Mouse (Mus musculus) small intestine, adult 2 months (tissue): Measurements from ENCODE around the gene Dnajb8. TPM values are rescaled to one million over a fixed set of nuclear protein-coding genes. Genes with fewer than 3 reads are reported as not detected.

ENCODE experiments used
- H3K27ac ChIP-seq: fragments of 200-500 bp; 2 replicates; pipeline ENCODE4 v1.5.1; 2012; ENCODE audit warnings: low read depth, low read length, control low read depth, inconsistent platforms; ENCODE audit not compliant: insufficient read depth
- H3K27me3 ChIP-seq: fragments of 200-500 bp; 2 replicates; pipeline ENCODE4 v1.6.1; 2012; ENCODE audit warnings: mild to moderate bottlenecking, moderate library complexity, low read length, inconsistent platforms; ENCODE audit not compliant: control insufficient read depth, insufficient read depth
- H3K36me3 ChIP-seq: fragments of 200-500 bp; 2 replicates; pipeline ENCODE4 v1.6.1; 2012; ENCODE audit warnings: mild to moderate bottlenecking, low read length, control low read depth, inconsistent platforms; ENCODE audit not compliant: control insufficient read depth, insufficient read depth
- H3K4me1 ChIP-seq: fragments of 200-500 bp; 2 replicates; pipeline ENCODE4 v1.6.1; 2012; ENCODE audit warnings: low read length, inconsistent platforms, mixed read lengths; ENCODE audit not compliant: control insufficient read depth, insufficient read depth, insufficient read length
- H3K4me3 ChIP-seq: fragments of 200-500 bp; 2 replicates; pipeline ENCODE4 v1.5.1; 2012; ENCODE audit warnings: low read depth, mild to moderate bottlenecking, control low read depth, inconsistent platforms, low read length, moderate library complexity
- CTCF ChIP-seq: fragments of 200-500 bp; IDR thresholded peaks from 2 replicates; pipeline ENCODE4 v1.5.1; 2012; ENCODE audit warnings: low read depth, mild to moderate bottlenecking, control low read depth, inconsistent platforms, low read length, moderate library complexity, mixed read lengths; ENCODE audit not compliant: insufficient replicate concordance, insufficient read length; ENCODE audit errors: extremely low read depth
- POLR2A ChIP-seq: fragments of 200-500 bp; IDR thresholded peaks from 2 replicates; pipeline ENCODE4 v1.6.1; 2012; ENCODE audit warnings: low read depth, mild to moderate bottlenecking, control low read depth, inconsistent platforms, low read length, moderate library complexity
- WGBS: fragments of 180-500 bp; shearing (Covaris S2); methylation state at CpG from one replicate; pipeline ENCODE4 v1.1.7; 2018; 5-methylcytosine and 5-hydroxymethylcytosine counted together
- polyA plus RNA-seq: library from polyadenylated mRNA; depleted of rRNA; stranded (reverse); fragments of >200 nt; gene quantifications from 2 replicates; pipeline ENCODE4 v1.2.3, GENCODE M21; 2012

The Dnajb8 gene
- polyA plus RNA-seq, 1 experiment: not detected

DNA sequence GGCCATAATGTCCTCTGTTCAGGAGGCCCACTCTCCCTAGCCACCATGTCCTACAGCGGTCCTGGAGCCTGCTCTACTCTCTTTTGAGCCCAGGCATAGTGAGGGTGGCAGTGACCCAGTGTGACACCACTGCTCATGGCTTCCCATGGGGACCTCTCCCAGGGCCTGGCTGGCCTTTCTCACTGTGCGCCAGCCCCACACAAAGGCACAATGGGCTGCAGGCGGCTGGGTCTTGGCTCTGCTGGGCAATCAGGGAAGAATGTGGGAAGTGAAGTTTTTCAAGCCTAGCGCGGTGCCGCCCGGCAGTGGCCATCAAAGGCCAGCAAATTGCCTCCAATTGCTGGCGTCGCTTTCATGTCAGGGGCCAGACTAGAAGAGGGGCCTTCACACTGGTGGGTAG lies 40.1 kb downstream of the Dnajb8 start:
- TF ChIP-seq CTCF: no peak
- no peak for TF ChIP-seq POLR2A
- Histone ChIP-seq H3K4me3 (no peak overlapping the region), H3K36me3 (no peaks in the 10 kb centered on the region), H3K27ac (no peak overlapping the region), H3K27me3 (no peaks in the 10 kb centered on the region), H3K4me1 (no peaks in the 10 kb centered on the region)
- 92% methylated on average over 9 of the region's 9 CpGs for WGBS

- WGBS: 100% methylated on average over 1 of the region's 1 CpGs
- TF ChIP-seq CTCF (no peak), POLR2A (no peak)
- no peak overlapping the region for H3K27ac ChIP-seq
- H3K36me3 ChIP-seq: no peaks in the 10 kb centered on the region
- H3K27me3 ChIP-seq: no peaks in the 10 kb centered on the region
- H3K4me3 ChIP-seq: no peak overlapping the region
- no peaks in the 10 kb centered on the region for H3K4me1 ChIP-seq
Observed at GRCm38 (mm10) chr6:88265355-88265754, 43.3 kb downstream of the Dnajb8 start.

GRCm38 (mm10) chr6:88266055-88266454 lies 44.0 kb downstream of the Dnajb8 start:
- no peak for TF ChIP-seq POLR2A
- TF ChIP-seq CTCF: no peak
- 96% methylated on average over 3 of the region's 3 CpGs for WGBS
- no peaks in the 10 kb centered on the region for H3K36me3 ChIP-seq
- H3K27me3 ChIP-seq: no peaks in the 10 kb centered on the region
- no peaks in the 10 kb centered on the region for H3K4me1 ChIP-seq
- no peak overlapping the region for H3K27ac ChIP-seq
- no peak overlapping the region for H3K4me3 ChIP-seq

GRCm38 (mm10) chr6:88267068-88267467 lies 45.0 kb downstream of the Dnajb8 start:
- WGBS: 90% methylated on average over 3 of the region's 3 CpGs
- TF ChIP-seq POLR2A: no peak
- TF ChIP-seq CTCF: no peak
- Histone ChIP-seq H3K4me1 (no peaks in the 10 kb centered on the region), H3K36me3 (no peaks in the 10 kb centered on the region), H3K4me3 (no peak overlapping the region), H3K27me3 (no peaks in the 10 kb centered on the region), H3K27ac (no peak overlapping the region)

- no peaks in the 10 kb centered on the region for H3K36me3 ChIP-seq
- H3K27ac ChIP-seq: no peak overlapping the region
- no peak overlapping the region for H3K4me3 ChIP-seq
- no peaks in the 10 kb centered on the region for H3K27me3 ChIP-seq
- WGBS: 81% methylated on average over 2 of the region's 2 CpGs
- H3K4me1 ChIP-seq: no peaks in the 10 kb centered on the region
- TF ChIP-seq CTCF (no peak), POLR2A (no peak)
Observed at GRCm38 (mm10) chr6:88267970-88268369, 45.9 kb downstream of the Dnajb8 start.

DNA sequence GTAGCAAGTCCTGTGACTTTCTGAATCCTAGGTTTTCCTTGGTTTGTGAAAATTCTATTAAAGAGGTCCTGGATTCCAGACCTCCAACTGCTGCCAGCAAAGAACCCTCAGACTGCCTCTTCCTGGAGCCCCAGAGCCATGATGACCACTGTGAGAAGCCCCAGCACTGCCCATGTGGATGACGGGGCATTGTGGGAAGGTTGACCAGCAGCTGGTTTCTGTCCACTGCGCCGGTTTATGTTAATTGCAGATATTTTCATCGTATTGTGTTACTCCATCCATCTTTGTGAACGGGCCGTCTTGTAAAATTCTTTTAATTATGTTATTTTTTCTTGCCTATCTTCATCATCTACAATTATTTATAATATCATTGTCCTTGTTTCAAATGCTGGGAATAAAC lies 52.6 kb downstream of the Dnajb8 start:
- no peak for TF ChIP-seq POLR2A
- TF ChIP-seq CTCF: no peak
- H3K27me3 ChIP-seq: no peaks in the 10 kb centered on the region
- no peak overlapping the region for H3K27ac ChIP-seq
- H3K4me1 ChIP-seq: no peaks in the 10 kb centered on the region
- 93% methylated on average over 6 of the region's 6 CpGs for WGBS
- no peaks in the 10 kb centered on the region for H3K36me3 ChIP-seq
- no peak overlapping the region for H3K4me3 ChIP-seq

GRCm38 (mm10) chr6:88276221-88276620 lies 54.2 kb downstream of the Dnajb8 start:
- no peaks in the 10 kb centered on the region for H3K36me3 ChIP-seq
- H3K4me1 ChIP-seq: no peaks in the 10 kb centered on the region
- no peak overlapping the region for H3K27ac ChIP-seq
- WGBS: 88% methylated on average over 4 of the region's 4 CpGs
- no peak overlapping the region for H3K4me3 ChIP-seq
- no peaks in the 10 kb centered on the region for H3K27me3 ChIP-seq
- no peak for TF ChIP-seq POLR2A
- TF ChIP-seq CTCF: no peak

- H3K27ac ChIP-seq: no peak overlapping the region
- H3K27me3 ChIP-seq: no peaks in the 10 kb centered on the region
- TF ChIP-seq CTCF: no peak
- no peak for TF ChIP-seq POLR2A
Observed at GRCm38 (mm10) chr6:88277242-88277641, 55.2 kb downstream of the Dnajb8 start.

More at GRCm38 (mm10) chr6:88277242-88277641, 55.2 kb downstream of the Dnajb8 start:
- H3K4me1 ChIP-seq: no peaks in the 10 kb centered on the region
- H3K4me3 ChIP-seq: no peak overlapping the region
- no peaks in the 10 kb centered on the region for H3K36me3 ChIP-seq
- WGBS: 95% methylated on average over 4 of the region's 4 CpGs
